Mouse (Mus musculus): ENCODE data around the gene Syndig1. TPM values are rescaled to one million over a fixed set of nuclear protein-coding genes. Genes with fewer than 3 reads are reported as not detected.

Gene Syndig1
- polyA plus RNA-seq, 1 experiment from 2014 or later = 16.6 TPM

DNA sequence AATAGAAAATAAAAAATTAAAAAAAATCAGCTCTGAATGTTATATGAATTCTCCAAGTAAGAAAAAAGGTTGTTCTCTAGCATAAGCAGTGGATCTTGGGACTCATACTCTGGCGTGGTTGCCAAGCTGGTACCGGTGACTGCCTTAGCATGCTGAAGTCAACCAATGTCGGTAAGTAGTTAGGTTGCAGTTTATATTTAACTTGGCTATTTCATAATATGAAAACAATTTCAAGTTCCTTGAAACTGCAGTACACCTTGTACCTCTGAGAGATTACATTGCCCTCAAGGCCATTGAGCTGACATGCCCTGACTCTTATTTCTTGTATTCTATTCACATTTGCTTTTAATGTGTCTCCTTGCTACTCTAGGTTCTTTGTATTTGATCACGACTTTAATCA is 163.9 kb downstream of the Syndig1 start:
- no peaks in the 10 kb centered on the region for H3K9me3 ChIP-seq
- WGBS = 94% methylated on average over 4 of the region's 4 CpGs
- ATAC-seq (replicated peaks) = no peak
- H3K36me3 ChIP-seq = no peaks in the 10 kb centered on the region
- H3K27me3 ChIP-seq = no peaks in the 10 kb centered on the region
- H3K27ac ChIP-seq (replicated peaks) = no peak overlapping the region
- no peaks in the 10 kb centered on the region for H3K4me1 ChIP-seq
- H3K4me3 ChIP-seq = no peak overlapping the region
- H3K9ac ChIP-seq (replicated peaks) = no peak overlapping the region
- H3K4me2 ChIP-seq (replicated peaks) = no peak overlapping the region

DNA sequence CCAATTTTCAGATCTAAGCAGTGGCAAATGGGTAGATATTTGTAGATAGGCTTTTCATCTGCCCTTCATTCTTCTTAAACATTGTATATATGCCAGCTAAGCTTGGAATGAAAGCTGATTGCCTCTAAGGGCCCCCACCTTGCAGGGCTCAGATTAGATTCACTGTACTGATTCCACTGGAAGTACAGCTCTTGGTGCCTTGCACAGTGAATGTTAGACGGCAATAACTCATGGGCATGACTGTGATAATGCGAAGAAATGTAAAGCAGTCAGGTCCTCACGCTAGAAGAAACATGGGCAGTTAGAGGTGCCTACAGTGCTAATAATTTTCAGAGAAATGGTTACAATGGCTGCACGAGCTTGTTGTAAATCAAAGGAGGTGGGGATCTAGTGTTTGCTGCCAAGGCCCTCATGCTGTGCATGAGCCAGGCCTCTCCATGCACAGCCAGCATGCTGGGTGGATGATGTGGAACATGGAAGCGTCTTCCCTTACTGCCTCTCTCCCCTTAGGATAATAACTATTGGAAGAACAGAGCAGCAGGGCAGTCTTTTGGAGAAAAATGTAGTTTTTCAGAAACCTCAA is 167.5 kb downstream of the Syndig1 start:
- H3K4me2 ChIP-seq (replicated peaks) = no peak overlapping the region
- ATAC-seq (replicated peaks) = no peak
- no peak overlapping the region for H3K9ac ChIP-seq (replicated peaks)
- H3K4me3 ChIP-seq = no peak overlapping the region
- 63% methylated on average over 5 of the region's 5 CpGs for WGBS
- H3K27ac ChIP-seq (replicated peaks) = no peak overlapping the region
- no peaks in the 10 kb centered on the region for H3K27me3 ChIP-seq
- H3K4me1 ChIP-seq = peaks cover 4% of the 10 kb centered on the region; the same call in 1 of the 2 replicates
- H3K9me3 ChIP-seq = no peaks in the 10 kb centered on the region
- H3K36me3 ChIP-seq = no peaks in the 10 kb centered on the region

DNA sequence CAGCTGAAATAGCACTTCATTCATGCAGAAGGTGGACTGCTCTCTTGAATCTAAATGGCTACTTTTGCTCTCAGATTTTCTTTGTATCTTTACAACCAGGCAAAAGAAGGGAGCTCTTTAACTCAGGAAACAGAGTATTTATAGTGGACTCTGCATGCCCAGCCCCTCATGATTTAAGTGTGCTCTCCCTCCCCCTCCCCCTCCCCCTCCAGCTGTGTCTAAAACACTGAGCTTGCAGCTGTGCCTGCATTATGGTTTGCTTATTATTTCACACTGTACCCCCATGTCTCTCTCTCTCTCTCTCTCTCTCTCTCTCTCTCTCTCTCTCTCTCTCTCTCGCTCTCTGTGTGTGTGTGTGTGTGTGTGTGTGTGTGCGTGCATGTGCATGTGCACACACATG is 168.6 kb downstream of the Syndig1 start:
- WGBS = 85% methylated on average over 2 of the region's 2 CpGs
- ATAC-seq (replicated peaks) = 0 out of 2 replicates have a peak, but pooled peaks have one; percentile 19
- no peaks in the 10 kb centered on the region for H3K9me3 ChIP-seq
- H3K4me1 ChIP-seq = peaks cover 4% of the 10 kb centered on the region; the same call in 1 of the 2 replicates
- H3K4me3 ChIP-seq = no peak overlapping the region
- H3K9ac ChIP-seq (replicated peaks) = no peak overlapping the region
- H3K36me3 ChIP-seq = no peaks in the 10 kb centered on the region
- H3K27ac ChIP-seq (replicated peaks) = no peak overlapping the region
- no peak overlapping the region for H3K4me2 ChIP-seq (replicated peaks)
- no peaks in the 10 kb centered on the region for H3K27me3 ChIP-seq

DNA sequence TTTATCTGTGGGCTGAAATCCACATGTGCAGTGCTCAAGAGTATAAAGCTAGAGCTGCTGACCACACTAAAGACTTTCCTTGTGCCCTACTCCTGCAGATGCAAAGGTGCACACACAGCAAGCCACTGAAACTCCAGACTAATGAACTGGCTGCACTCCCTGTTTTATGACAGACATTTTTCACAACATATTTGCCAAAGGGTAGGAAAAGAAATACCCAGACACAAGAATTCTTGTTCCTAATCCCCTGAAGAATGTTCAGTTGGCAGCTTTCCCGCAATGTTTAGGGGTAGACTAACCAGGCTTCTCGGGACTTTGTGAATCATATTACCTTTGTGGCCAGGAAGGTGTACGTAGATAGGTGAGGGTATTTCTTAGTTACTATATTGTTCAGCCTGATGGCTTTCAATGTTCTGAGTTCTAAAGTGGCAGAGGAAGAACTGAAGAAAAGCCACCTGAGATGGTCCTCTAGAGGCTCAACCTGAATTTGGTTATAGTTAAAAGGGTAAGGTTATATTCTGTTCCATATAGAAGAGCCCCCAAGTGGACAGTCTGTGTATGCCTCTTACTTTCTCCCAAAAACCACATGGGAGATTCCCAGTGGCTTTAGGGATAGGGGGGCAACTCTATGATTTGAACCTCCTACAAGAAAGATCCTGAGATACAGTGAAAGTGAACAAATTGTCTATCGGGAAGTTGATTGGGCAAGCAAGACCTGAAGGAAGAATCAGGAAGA is 169.5 kb downstream of the Syndig1 start:
- Histone ChIP-seq H3K4me1 (peaks cover 4% of the 10 kb centered on the region; the same call in 1 of the 2 replicates), H3K9me3 (no peaks in the 10 kb centered on the region), H3K4me3 (no peak overlapping the region), H3K4me2 (replicated peaks) (no peak overlapping the region), H3K27me3 (no peaks in the 10 kb centered on the region), H3K36me3 (no peaks in the 10 kb centered on the region), H3K27ac (replicated peaks) (peak overlapping the region; percentile 23; the same call in 1 of the 2 replicates), H3K9ac (replicated peaks) (no peak overlapping the region)
- WGBS = 60% methylated on average over 4 of the region's 4 CpGs
- ATAC-seq (replicated peaks) = no peak

DNA sequence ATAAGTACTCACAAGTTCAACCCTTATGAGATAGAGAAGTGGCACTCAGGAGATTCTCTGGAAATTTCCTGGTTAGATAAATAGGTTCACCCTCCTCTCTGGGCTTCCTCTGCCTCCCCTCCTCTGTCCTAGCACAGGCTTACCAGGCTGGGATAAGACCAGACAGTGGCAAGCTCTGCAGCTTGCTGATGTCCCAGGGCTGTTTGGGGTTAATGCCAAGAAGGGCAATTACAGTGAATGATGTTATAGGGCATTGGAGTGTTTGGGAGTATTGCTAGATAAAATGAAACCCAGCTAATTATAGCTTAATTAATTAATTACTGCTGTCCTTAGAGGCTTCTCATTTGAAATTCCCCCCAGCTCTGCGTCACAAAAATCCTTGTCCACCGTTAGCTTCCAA is 171.6 kb downstream of the Syndig1 start:
- H3K4me2 ChIP-seq (replicated peaks) = no peak overlapping the region
- H3K4me3 ChIP-seq = no peak overlapping the region
- H3K9ac ChIP-seq (replicated peaks) = no peak overlapping the region
- no peaks in the 10 kb centered on the region for H3K36me3 ChIP-seq
- H3K27me3 ChIP-seq = no peaks in the 10 kb centered on the region
- H3K9me3 ChIP-seq = no peaks in the 10 kb centered on the region
- no peak overlapping the region for H3K27ac ChIP-seq (replicated peaks)
- ATAC-seq (replicated peaks) = no peak
- peaks cover 4% of the 10 kb centered on the region; the same call in 1 of the 2 replicates for H3K4me1 ChIP-seq
- 29% methylated on average over 2 of the region's 2 CpGs for WGBS

DNA sequence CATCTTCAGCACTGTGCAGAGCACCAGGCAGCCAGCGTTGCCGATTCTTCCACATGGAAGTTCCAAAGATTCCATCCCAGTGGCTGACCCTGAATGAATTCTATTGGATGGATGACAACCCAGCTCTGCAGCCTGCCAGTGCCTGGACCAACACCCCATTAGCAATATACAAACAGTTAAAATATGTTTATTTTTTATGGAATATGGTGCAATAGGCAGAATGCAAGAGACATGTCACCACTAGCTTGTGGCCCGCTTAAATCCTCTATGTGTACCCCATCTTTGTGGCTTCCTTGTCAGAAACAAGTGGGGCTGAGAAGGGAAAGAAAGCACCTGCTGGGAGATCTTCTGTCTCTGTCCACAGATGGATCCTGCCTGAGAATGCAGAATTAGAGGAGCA is 174.5 kb downstream of the Syndig1 start:
- Histone ChIP-seq H3K9me3 (no peaks in the 10 kb centered on the region), H3K27ac (replicated peaks) (no peak overlapping the region), H3K4me1 (no peaks in the 10 kb centered on the region), H3K36me3 (no peaks in the 10 kb centered on the region), H3K27me3 (no peaks in the 10 kb centered on the region), H3K4me2 (replicated peaks) (no peak overlapping the region), H3K9ac (replicated peaks) (no peak overlapping the region), H3K4me3 (no peak overlapping the region)
- no peak for ATAC-seq (replicated peaks)
- 95% methylated on average over 3 of the region's 3 CpGs for WGBS

DNA sequence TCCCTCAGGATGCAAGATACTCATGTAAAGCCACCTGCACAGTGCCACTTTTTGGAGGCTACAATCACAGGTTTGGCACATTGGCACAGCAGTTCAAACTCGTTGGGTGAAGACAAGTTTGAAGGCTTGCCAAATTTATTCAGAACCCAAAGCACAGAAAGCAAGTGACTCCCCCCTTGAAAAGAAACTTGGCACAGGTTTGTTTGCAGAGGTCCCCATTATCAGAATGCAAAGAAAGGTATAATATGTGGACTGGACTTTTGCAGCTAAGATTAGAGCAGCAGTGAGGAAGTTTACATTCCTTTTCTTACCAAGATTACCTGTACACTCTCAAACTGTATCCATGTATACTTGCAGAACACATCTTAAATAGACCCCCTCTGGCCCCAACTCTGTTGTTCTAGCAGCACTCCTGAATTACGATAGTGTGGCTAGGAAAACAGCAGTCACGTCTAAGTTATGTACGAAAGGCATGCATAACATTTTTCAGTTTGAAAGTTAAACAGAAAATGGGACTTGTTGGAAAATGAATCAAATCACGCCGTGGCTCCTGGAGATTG is 183.9 kb downstream of the Syndig1 start:
- Histone ChIP-seq H3K9ac (replicated peaks) (no peak overlapping the region), H3K27me3 (no peaks in the 10 kb centered on the region), H3K4me2 (replicated peaks) (no peak overlapping the region), H3K4me3 (no peak overlapping the region), H3K4me1 (peaks cover 8% of the 10 kb centered on the region; the same call in 1 of the 2 replicates), H3K36me3 (no peaks in the 10 kb centered on the region), H3K9me3 (no peaks in the 10 kb centered on the region), H3K27ac (replicated peaks) (no peak overlapping the region)
- ATAC-seq (replicated peaks) = peak; percentile 33; the same call in 1 of the 2 replicates
- 67% methylated on average over 6 of the region's 6 CpGs for WGBS

DNA sequence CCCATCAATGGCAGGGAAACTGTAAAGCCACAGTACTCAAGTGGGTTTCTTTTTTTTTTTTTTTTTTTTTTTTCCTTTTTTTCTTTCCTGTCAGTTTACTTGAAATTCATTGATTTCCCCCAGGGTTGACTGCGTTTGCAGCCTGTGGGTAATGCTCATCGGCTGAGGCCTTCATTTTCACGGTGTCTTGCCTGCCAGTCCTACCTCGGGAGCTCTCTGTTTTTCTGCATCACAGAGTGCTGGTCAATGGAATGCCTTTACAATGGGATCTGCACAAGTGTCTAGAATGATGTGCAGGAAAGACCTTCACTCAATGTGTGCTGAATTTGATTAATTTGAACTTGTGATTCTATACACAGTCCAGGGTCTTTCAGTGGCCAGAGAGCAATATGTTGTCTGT is 184.8 kb downstream of the Syndig1 start:
- Histone ChIP-seq H3K36me3 (no peaks in the 10 kb centered on the region), H3K4me3 (no peak overlapping the region), H3K9ac (replicated peaks) (no peak overlapping the region), H3K9me3 (no peaks in the 10 kb centered on the region), H3K27ac (replicated peaks) (no peak overlapping the region), H3K4me2 (replicated peaks) (no peak overlapping the region), H3K4me1 (peaks cover 8% of the 10 kb centered on the region; the same call in 1 of the 2 replicates), H3K27me3 (no peaks in the 10 kb centered on the region)
- ATAC-seq (replicated peaks) = no peak
- 39% methylated on average over 4 of the region's 4 CpGs for WGBS

DNA sequence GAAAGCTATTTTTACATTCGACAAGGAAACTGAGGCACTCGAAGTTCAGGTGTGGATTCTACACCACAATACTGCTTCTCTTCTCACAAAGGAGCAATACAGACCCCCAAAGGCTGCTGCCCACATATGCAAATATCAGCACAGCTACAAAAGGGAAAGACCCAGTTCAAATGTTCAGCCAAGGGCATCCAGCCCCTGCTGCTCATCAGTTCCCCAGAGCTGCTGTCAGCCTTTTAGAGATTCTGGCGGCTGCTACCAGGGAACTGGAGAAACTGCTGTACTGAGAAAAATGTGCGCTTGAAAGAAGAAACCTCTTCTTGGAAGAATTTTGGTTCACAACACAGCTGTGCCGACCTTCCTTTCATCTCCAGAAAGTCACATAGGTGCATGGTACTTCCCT is 187.3 kb downstream of the Syndig1 start:
- peaks cover 8% of the 10 kb centered on the region; the same call in 1 of the 2 replicates for H3K4me1 ChIP-seq
- ATAC-seq (replicated peaks) = no peak
- 47% methylated on average over 5 of the region's 5 CpGs for WGBS

DNA sequence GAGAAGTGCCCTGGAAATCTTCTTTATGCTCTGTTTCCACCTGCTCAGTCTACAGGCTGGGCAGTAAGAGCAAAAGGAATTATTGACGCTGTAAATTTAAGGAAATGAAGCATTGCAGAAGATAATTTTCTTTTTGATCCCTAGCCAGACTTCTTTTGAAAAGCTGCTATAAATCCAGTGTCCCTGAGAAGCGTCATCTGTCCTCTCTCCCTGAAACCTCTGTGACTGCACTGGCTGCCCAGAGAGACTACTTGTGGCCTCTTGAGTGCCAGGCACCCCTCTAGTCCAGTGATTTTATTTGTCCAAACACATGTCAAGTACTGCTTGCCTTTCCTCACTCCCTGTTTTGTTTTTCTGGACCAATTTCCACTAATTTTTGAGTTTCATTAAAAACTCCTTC is 191.7 kb downstream of the Syndig1 start:
- H3K4me2 ChIP-seq (replicated peaks) = no peak overlapping the region
- H3K27me3 ChIP-seq = no peaks in the 10 kb centered on the region
- no peaks in the 10 kb centered on the region for H3K9me3 ChIP-seq
- no peak overlapping the region for H3K4me3 ChIP-seq
- WGBS = 80% methylated on average over 2 of the region's 2 CpGs
- no peak for ATAC-seq (replicated peaks)
- no peaks in the 10 kb centered on the region for H3K36me3 ChIP-seq
- no peak overlapping the region for H3K27ac ChIP-seq (replicated peaks)
- H3K9ac ChIP-seq (replicated peaks) = no peak overlapping the region
- peaks cover 11% of the 10 kb centered on the region; the same call in 1 of the 2 replicates for H3K4me1 ChIP-seq

More for the DNA sequence above, 187.3 kb downstream of the Syndig1 start:
- no peak overlapping the region for H3K4me3 ChIP-seq
- no peaks in the 10 kb centered on the region for H3K9me3 ChIP-seq
- H3K27me3 ChIP-seq = no peaks in the 10 kb centered on the region
- H3K4me2 ChIP-seq (replicated peaks) = no peak overlapping the region
- no peak overlapping the region for H3K27ac ChIP-seq (replicated peaks)
- no peak overlapping the region for H3K9ac ChIP-seq (replicated peaks)
- H3K36me3 ChIP-seq = no peaks in the 10 kb centered on the region

DNA sequence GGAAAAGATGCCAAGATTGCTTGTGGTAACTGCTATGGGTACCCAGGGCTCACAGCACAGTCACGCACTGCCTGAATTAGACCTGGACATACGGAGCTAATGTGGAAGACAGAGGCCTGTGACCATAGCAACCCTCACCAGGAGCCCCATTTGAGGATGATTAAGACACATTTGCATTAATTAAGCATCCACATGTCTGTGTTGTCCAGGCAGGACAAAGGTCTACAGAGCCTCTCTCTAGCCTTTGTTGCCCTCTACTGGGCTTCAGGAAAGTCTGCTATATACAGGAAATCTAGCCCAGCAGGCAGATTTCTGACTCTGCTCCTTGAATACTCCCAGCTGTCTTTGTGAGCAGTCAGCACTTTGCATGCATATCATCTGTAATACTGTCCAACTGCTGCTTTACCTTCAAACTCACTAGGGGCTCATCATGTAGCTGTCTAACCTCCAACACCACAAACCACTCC is 194.9 kb downstream of the Syndig1 start:
- H3K4me1 ChIP-seq = 0 out of 2 replicates have a peak, but pooled peaks cover 5% of the 10 kb centered on the region
- H3K9me3 ChIP-seq = no peaks in the 10 kb centered on the region

DNA sequence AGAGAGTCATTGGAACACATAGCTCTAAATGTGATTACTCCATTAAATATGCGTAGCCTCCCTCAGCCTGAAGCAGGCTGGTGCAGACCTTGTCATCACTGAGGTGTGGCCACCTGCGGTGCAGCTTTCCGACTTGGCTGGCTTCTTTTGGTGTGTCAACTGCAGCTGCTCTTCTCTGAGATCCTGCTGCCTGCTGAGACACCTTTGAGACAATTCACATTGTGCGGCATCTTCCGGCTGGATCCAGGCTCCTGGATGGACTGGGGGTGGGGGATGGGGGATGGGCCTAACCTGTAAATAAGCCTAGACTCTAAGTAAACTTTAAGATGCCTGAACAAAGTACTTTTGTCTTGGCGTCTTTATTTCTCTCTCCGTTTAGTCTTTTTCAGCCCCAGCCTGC is 214.5 kb downstream of the Syndig1 start:
- Histone ChIP-seq H3K36me3 (no peaks in the 10 kb centered on the region), H3K4me3 (no peak overlapping the region), H3K9ac (replicated peaks) (no peak overlapping the region), H3K27ac (replicated peaks) (no peak overlapping the region), H3K4me1 (no peaks in the 10 kb centered on the region), H3K27me3 (no peaks in the 10 kb centered on the region), H3K9me3 (no peaks in the 10 kb centered on the region), H3K4me2 (replicated peaks) (no peak overlapping the region)
- WGBS = 87% methylated on average over 7 of the region's 7 CpGs
- ATAC-seq (replicated peaks) = no peak

More for the DNA sequence above, 194.9 kb downstream of the Syndig1 start:
- Histone ChIP-seq H3K27me3 (no peaks in the 10 kb centered on the region), H3K27ac (replicated peaks) (no peak overlapping the region), H3K9ac (replicated peaks) (no peak overlapping the region), H3K4me3 (no peak overlapping the region), H3K36me3 (no peaks in the 10 kb centered on the region), H3K4me2 (replicated peaks) (no peak overlapping the region)
- peak; percentile 94 for ATAC-seq (replicated peaks)
- WGBS = 2% methylated on average over 2 of the region's 2 CpGs
